Mouse (Mus musculus) intestine, embryonic 14.5 days (tissue): ENCODE measurements around the gene Cdnf. TPM values are rescaled to one million over a fixed set of nuclear protein-coding genes. Genes with fewer than 3 reads are reported as not detected.

Experiments
- ATAC-seq: fragments of 200-750 bp; cut with Nextera tagmentation; replicated peaks from 2 replicates; pipeline ENCODE4 v1.8.0; 2017; ENCODE audit warnings: low read depth, moderate number of reproducible peaks, moderate TSS enrichment, moderate library complexity; ENCODE audit not compliant: low FRiP score, low TSS enrichment
- DNase-seq: peaks from one replicate; pipeline ENCODE4 v3.0.0-alpha.2; 2018; ENCODE audit warnings: low spot score
- H3K27ac ChIP-seq: fragments of 300-500 bp; sonication (generic); 2 replicates; pipeline ENCODE4 v1.5.1; 2014; ENCODE audit warnings: low read depth, mild to moderate bottlenecking, control low read depth
- H3K27me3 ChIP-seq: fragments of 300-500 bp; sonication (generic); replicated peaks from 2 replicates; pipeline ENCODE4 v1.6.1; 2014; ENCODE audit warnings: low read length, control low read depth; ENCODE audit not compliant: control insufficient read depth, insufficient read depth
- H3K36me3 ChIP-seq: fragments of 300-500 bp; sonication (generic); 2 replicates; pipeline ENCODE4 v1.6.1; 2014; ENCODE audit warnings: low read length, control low read depth; ENCODE audit not compliant: control insufficient read depth, insufficient read depth
- H3K4me1 ChIP-seq: fragments of 300-500 bp; sonication (generic); replicated peaks from 2 replicates; pipeline ENCODE4 v1.6.1; 2014; ENCODE audit warnings: low read length, control low read depth, mixed read lengths; ENCODE audit not compliant: control insufficient read depth, insufficient read depth
- H3K4me2 ChIP-seq: fragments of 300-500 bp; sonication (generic); 2 replicates; pipeline ENCODE4 v1.6.1; 2014; ENCODE audit warnings: low read length
- H3K4me3 ChIP-seq: fragments of 300-500 bp; sonication (generic); 2 replicates; pipeline ENCODE4 v1.5.1; 2014; ENCODE audit warnings: low read depth, low read length, control low read depth, mixed read lengths
- H3K9ac ChIP-seq: fragments of 300-500 bp; sonication (generic); 2 replicates; pipeline ENCODE4 v1.6.1; 2014; ENCODE audit warnings: mild to moderate bottlenecking, low read length
- H3K9me3 ChIP-seq: fragments of 300-500 bp; sonication (generic); 2 replicates; pipeline ENCODE4 v1.6.1; 2016; ENCODE audit warnings: low read length, control low read depth; ENCODE audit not compliant: control insufficient read depth
- WGBS: fragments of 180-500 bp; shearing (Covaris S2); extraction: QIAGEN DNeasy Blood & Tissue Kit; methylation state at CpG from one replicate; pipeline ENCODE4 v1.1.7; 2014; 5-methylcytosine and 5-hydroxymethylcytosine counted together
- polyA plus RNA-seq: library from polyadenylated mRNA; unstranded; fragments of >200 nt; fragmentation: Nextera tagmentation; extraction: Ambion mirVana; gene quantifications from 2 replicates; pipeline ENCODE4 v1.2.1, GENCODE M21; 2014

The Cdnf gene
- 0.22 TPM in 2 replicates for polyA plus RNA-seq

GRCm38 (mm10) chr2:3512552-3513454 lies at the start of gene Cdnf, which contains the start of the genes Gm45902 and Hspa14:
Cdnf (plus strand) TSS chr2:3513030.
Gm45902 (minus strand) TSS chr2:3512790.
Hspa14 (minus strand) TSS chr2:3512814.
- Histone ChIP-seq H3K27ac (peak within 1 kb of the TSS; percentile 84), H3K27me3 (no peaks in the 10 kb centered on the region), H3K4me1 (peaks cover 9% of the 10 kb centered on the region), H3K9ac (peak within 1 kb of the TSS; percentile 87), H3K4me2 (peak within 1 kb of the TSS; percentile 81), H3K36me3 (peaks cover 30% of the 10 kb centered on the region), H3K4me3 (peak within 1 kb of the TSS; percentile 93), H3K9me3 (no peaks in the 10 kb centered on the region)
- WGBS: under 1% methylated on average over 60 of the region's 60 CpGs
- ATAC-seq: peak; percentile 100
- DNase-seq: peak; percentile 95

GRCm38 (mm10) chr2:3473891-3474290 lies 38.9 kb upstream of the Cdnf start:
- Histone ChIP-seq H3K9ac (peak overlapping the region; percentile 72), H3K4me1 (peaks cover 13% of the 10 kb centered on the region), H3K4me2 (peak overlapping the region; percentile 82), H3K4me3 (peak overlapping the region; percentile 94), H3K27me3 (no peaks in the 10 kb centered on the region), H3K36me3 (peaks cover 4% of the 10 kb centered on the region; the same call in 1 of the 2 replicates), H3K9me3 (no peaks in the 10 kb centered on the region), H3K27ac (peak overlapping the region; percentile 78; the same call in 1 of the 2 replicates)
- under 1% methylated on average over 12 of the region's 12 CpGs for WGBS
- DNase-seq (no peak), ATAC-seq (no peak)

- H3K4me2 ChIP-seq: peak overlapping the region; percentile 82
- ATAC-seq (peak; percentile 77), DNase-seq (peak; percentile 84)
- WGBS: under 1% methylated on average over 46 of the region's 46 CpGs
- H3K27ac ChIP-seq: peak overlapping the region; percentile 78
- H3K27me3 ChIP-seq: no peaks in the 10 kb centered on the region
- peak overlapping the region; percentile 94 for H3K4me3 ChIP-seq
- H3K4me1 ChIP-seq: peaks cover 13% of the 10 kb centered on the region
- no peaks in the 10 kb centered on the region for H3K9me3 ChIP-seq
- H3K36me3 ChIP-seq: peaks cover 4% of the 10 kb centered on the region; the same call in 1 of the 2 replicates
- H3K9ac ChIP-seq: peak overlapping the region; percentile 72
Observed at GRCm38 (mm10) chr2:3474361-3474805, 38.4 kb upstream of the Cdnf start.

GRCm38 (mm10) chr2:3474861-3475283 lies 38.0 kb upstream of the Cdnf start, which contains the start of gene Suv39h2:
Suv39h2 (minus strand) TSS chr2:3475031.
- peaks cover 13% of the 10 kb centered on the region for H3K4me1 ChIP-seq
- H3K9me3 ChIP-seq: no peaks in the 10 kb centered on the region
- peak within 1 kb of the TSS; percentile 78 for H3K27ac ChIP-seq
- H3K4me3 ChIP-seq: peak within 1 kb of the TSS; percentile 94
- H3K4me2 ChIP-seq: peak within 1 kb of the TSS; percentile 82
- WGBS: 0% methylated on average over 39 of the region's 42 CpGs
- H3K27me3 ChIP-seq: no peaks in the 10 kb centered on the region
- ATAC-seq (peak; percentile 98), DNase-seq (peak; percentile 97)
- H3K9ac ChIP-seq: peak within 1 kb of the TSS; percentile 72
- H3K36me3 ChIP-seq: peaks cover 4% of the 10 kb centered on the region; the same call in 1 of the 2 replicates

- Histone ChIP-seq H3K4me3 (peak overlapping the region; percentile 94; the same call in 1 of the 2 replicates), H3K27ac (0 out of 2 replicates have a peak overlapping the region, but pooled peaks have one; percentile 36), H3K4me1 (peaks cover 13% of the 10 kb centered on the region), H3K9me3 (no peaks in the 10 kb centered on the region), H3K36me3 (peaks cover 4% of the 10 kb centered on the region; the same call in 1 of the 2 replicates), H3K27me3 (no peaks in the 10 kb centered on the region), H3K9ac (no peak overlapping the region), H3K4me2 (peak overlapping the region; percentile 82)
- DNase-seq (no peak), ATAC-seq (no peak)
- WGBS: 69% methylated on average over 3 of the region's 3 CpGs
Observed at GRCm38 (mm10) chr2:3475746-3476251, 37.0 kb upstream of the Cdnf start.

GRCm38 (mm10) chr2:3480239-3480638 lies 32.6 kb upstream of the Cdnf start:
- Histone ChIP-seq H3K9me3 (no peaks in the 10 kb centered on the region), H3K9ac (no peak overlapping the region), H3K4me1 (peaks cover 5% of the 10 kb centered on the region; the same call in 1 of the 2 replicates), H3K36me3 (no peaks in the 10 kb centered on the region), H3K27ac (no peak overlapping the region), H3K27me3 (no peaks in the 10 kb centered on the region), H3K4me2 (no peak overlapping the region), H3K4me3 (no peak overlapping the region)
- no peak for ATAC-seq
- DNase-seq: no peak
- 79% methylated on average over 3 of the region's 3 CpGs for WGBS

GRCm38 (mm10) chr2:3489816-3490215 lies 23.0 kb upstream of the Cdnf start:
- Histone ChIP-seq H3K27me3 (no peaks in the 10 kb centered on the region), H3K36me3 (peaks cover 49% of the 10 kb centered on the region), H3K4me2 (no peak overlapping the region), H3K9me3 (no peaks in the 10 kb centered on the region), H3K4me3 (no peak overlapping the region), H3K9ac (no peak overlapping the region), H3K4me1 (no peaks in the 10 kb centered on the region), H3K27ac (no peak overlapping the region)
- WGBS: 86% methylated on average over 3 of the region's 3 CpGs
- no peak for DNase-seq
- no peak for ATAC-seq

GRCm38 (mm10) chr2:3493833-3494409 lies 18.9 kb upstream of the Cdnf start:
- no peak for DNase-seq
- no peaks in the 10 kb centered on the region for H3K27me3 ChIP-seq
- WGBS: 89% methylated on average over 3 of the region's 3 CpGs
- H3K4me3 ChIP-seq: no peak overlapping the region
- no peak overlapping the region for H3K4me2 ChIP-seq
- no peak for ATAC-seq
- no peak overlapping the region for H3K27ac ChIP-seq
- H3K9me3 ChIP-seq: no peaks in the 10 kb centered on the region
- no peak overlapping the region for H3K9ac ChIP-seq
- peaks cover 83% of the 10 kb centered on the region for H3K36me3 ChIP-seq
- H3K4me1 ChIP-seq: no peaks in the 10 kb centered on the region
